Mouse (Mus musculus): ENCODE data around the gene Bend6. TPM values are rescaled to one million over a fixed set of nuclear protein-coding genes. Genes with fewer than 3 reads are reported as not detected.
A peak's percentile ranks its signal among the peaks of the same experiment; 100 is the strongest.
"Not testable (repeated sequence)": the region's sequence is repeated elsewhere in the genome, so short reads cannot be mapped to it uniquely, and the experiment has no call there.

Gene Bend6
- polyA plus RNA-seq, 1 experiment: 0.42 TPM

DNA sequence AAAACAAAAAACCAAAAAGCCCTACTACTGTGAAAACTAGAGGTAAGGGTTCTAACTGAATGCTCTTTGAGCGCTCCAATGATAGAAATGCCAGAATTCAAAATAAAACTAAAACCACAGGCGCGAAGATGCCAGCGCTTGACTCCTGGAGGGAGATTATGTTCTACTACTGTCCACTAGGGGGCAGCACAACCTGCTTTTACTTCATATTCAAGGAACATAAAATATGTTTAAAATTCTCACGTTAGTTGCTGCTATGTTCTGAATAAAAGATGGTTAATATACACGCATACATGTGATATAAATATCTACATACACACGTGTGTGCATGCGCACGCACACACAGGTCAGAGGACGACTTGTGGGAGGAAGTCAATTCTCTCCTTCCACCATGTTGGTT is 14.8 kb downstream of the Bend6 start:
- peaks cover 6% of the 10 kb centered on the region for H3K4me1 ChIP-seq (ENCODE audit: control insufficient read depth, insufficient read depth, low read length)
- H3K4me3 ChIP-seq (ENCODE audit: insufficient read depth, low read length): no peak overlapping the region
- no peak overlapping the region for H3K27ac ChIP-seq (ENCODE audit: insufficient read depth, low read depth, low read length)
- TF ChIP-seq CTCF (IDR thresholded peaks at IDR 0.05; ENCODE audit: low read depth, low read length): peak; percentile 57
- no peak for TF ChIP-seq POLR2A (IDR thresholded peaks at IDR 0.05; ENCODE audit: borderline replicate concordance, low read depth, low read length)

DNA sequence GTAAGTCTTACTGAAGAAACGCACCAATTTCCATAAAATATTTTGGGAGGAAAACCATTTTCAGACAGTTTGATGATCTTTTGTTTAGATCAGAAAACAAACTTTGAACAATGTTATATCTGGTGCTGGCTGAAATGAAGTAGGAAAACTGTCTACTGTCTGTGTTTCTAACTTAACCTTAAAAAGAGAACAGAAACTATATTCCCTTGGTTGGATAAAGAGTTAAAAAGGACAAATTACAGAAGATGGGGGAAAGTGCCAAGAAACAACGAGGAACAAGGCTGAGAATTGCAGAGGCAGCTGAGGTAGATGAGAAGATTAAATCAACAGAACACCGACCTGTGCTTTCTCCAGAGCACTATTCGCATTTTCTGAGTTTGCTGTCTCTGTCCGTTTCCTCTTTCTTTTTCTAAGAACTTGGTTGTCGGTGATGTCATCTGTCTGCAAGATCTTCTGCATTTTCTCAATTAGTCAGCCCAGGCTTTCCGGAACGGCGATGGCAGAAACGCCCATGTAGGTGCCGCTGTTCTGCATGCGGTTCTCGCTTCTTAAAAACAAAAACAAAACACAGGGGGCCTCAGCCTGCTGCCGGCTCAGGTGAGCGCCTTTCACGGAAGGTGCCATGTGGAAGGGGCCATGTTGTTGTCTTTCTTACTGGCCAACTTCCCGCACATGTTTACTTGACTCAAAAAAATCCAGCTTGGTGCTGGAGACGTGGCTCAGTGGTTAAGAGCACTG is 24.3 kb downstream of the Bend6 start:
- TF ChIP-seq CTCF (IDR thresholded peaks at IDR 0.05; ENCODE audit: low read depth, low read length) (no peak), POLR2A (IDR thresholded peaks at IDR 0.05; ENCODE audit: borderline replicate concordance, low read depth, low read length) (no peak)
- peaks cover 5% of the 10 kb centered on the region for H3K4me1 ChIP-seq (ENCODE audit: control insufficient read depth, insufficient read depth, low read length)
- H3K4me3 ChIP-seq (ENCODE audit: insufficient read depth, low read length): peak overlapping the region; percentile 52
- H3K27ac ChIP-seq (ENCODE audit: insufficient read depth, low read depth, low read length): peak overlapping the region; percentile 62

DNA sequence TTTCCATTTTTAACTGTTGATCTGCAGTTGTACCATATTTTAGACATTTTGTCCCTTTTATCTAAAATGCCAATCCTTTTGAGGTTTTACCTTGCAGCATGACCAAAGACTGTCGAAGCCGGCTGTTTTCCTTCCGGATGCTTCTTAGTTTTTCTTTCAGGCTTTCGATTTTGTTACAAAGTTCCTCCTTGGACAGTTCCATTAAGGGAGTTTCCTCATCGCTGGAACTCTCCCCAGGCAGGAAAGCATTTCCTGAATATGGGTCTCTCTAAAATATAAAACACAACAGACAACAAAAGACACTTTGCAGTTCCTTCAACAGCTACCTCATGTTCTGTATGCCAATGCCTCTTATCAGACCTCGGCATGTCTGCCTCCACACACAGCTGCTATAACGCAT is 29.4 kb downstream of the Bend6 start:
- Histone ChIP-seq H3K27ac (ENCODE audit: insufficient read depth, low read depth, low read length) (no peak overlapping the region), H3K4me1 (ENCODE audit: control insufficient read depth, insufficient read depth, low read length) (peaks cover 27% of the 10 kb centered on the region), H3K4me3 (ENCODE audit: insufficient read depth, low read length) (no peak overlapping the region)
- TF ChIP-seq CTCF (IDR thresholded peaks at IDR 0.05; ENCODE audit: low read depth, low read length): no peak
- TF ChIP-seq POLR2A (IDR thresholded peaks at IDR 0.05; ENCODE audit: borderline replicate concordance, low read depth, low read length): no peak

DNA sequence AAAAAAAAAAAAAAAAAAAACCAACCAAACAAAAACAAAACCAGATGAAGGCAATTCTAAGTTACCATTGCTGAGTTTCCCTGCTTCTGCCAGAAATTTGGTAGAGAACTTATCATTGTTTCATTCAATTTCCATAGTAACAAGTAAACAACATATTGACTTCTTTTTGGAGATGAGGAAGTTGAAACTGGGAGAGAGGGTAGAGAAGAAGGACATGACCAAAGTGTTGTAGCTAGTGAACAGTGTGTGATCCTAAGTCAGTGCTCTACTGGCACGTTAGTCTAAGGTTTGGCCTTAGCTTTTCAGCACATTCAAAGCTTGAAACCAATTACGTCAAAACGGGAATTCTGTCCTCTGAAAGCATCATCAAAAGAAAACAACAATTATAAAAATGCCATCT is 31.2 kb downstream of the Bend6 start:
- no peak for TF ChIP-seq POLR2A (IDR thresholded peaks at IDR 0.05; ENCODE audit: borderline replicate concordance, low read depth, low read length)
- TF ChIP-seq CTCF (IDR thresholded peaks at IDR 0.05; ENCODE audit: low read depth, low read length): no peak
- Histone ChIP-seq H3K27ac (ENCODE audit: insufficient read depth, low read depth, low read length) (no peak overlapping the region; the same call in 1 of the 2 replicates), H3K4me3 (ENCODE audit: insufficient read depth, low read length) (no peak overlapping the region), H3K4me1 (ENCODE audit: control insufficient read depth, insufficient read depth, low read length) (peaks cover 27% of the 10 kb centered on the region)

DNA sequence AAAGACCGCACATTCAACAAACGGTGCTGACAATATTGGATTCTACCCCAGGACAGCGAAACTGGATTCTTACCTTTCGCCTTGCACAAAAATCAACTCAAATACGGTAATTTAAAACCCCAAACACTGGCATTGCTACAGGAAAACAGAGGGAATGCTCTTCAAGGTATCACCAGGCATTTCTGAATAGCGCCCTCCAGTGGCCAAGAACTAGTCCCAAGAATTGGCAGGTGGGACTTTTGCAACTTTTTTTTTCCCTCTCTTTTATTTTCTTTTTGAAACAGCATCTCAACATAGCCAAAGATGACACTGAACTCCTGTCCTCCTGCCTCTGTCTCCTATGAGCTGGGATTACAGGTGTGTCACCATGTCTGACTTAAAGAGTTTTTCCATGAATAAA is 31.9 kb downstream of the Bend6 start:
- peak overlapping the region; percentile 63; the same call in 1 of the 2 replicates for H3K27ac ChIP-seq (ENCODE audit: insufficient read depth, low read depth, low read length)
- H3K4me3 ChIP-seq (ENCODE audit: insufficient read depth, low read length): no peak overlapping the region
- H3K4me1 ChIP-seq (ENCODE audit: control insufficient read depth, insufficient read depth, low read length): peaks cover 27% of the 10 kb centered on the region
- TF ChIP-seq POLR2A (IDR thresholded peaks at IDR 0.05; ENCODE audit: borderline replicate concordance, low read depth, low read length): no peak
- TF ChIP-seq CTCF (IDR thresholded peaks at IDR 0.05; ENCODE audit: low read depth, low read length): no peak

DNA sequence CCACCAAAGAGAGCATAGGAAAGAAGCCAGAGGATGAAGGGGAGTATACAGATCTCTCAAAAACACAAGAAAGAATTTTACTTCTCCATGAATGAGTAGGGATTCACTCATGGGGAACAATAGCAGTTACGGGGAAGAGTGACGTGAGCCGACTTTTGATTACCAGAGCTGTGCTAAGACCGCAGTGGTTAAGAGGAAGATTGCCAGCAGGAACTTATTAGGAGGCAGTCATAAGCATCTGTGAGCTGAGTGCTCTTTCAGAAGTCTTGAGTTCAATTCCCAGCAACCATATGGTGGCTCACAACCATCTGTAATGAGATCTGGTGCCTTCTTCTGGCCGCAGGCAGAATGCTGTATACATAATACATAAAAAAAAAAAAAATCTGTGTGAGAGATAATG is 34.1 kb downstream of the Bend6 start:
- no peak for TF ChIP-seq CTCF (IDR thresholded peaks at IDR 0.05; ENCODE audit: low read depth, low read length)
- H3K4me3 ChIP-seq (ENCODE audit: insufficient read depth, low read length): no peak overlapping the region
- no peak overlapping the region for H3K27ac ChIP-seq (ENCODE audit: insufficient read depth, low read depth, low read length)
- H3K4me1 ChIP-seq (ENCODE audit: control insufficient read depth, insufficient read depth, low read length): peaks cover 29% of the 10 kb centered on the region

DNA sequence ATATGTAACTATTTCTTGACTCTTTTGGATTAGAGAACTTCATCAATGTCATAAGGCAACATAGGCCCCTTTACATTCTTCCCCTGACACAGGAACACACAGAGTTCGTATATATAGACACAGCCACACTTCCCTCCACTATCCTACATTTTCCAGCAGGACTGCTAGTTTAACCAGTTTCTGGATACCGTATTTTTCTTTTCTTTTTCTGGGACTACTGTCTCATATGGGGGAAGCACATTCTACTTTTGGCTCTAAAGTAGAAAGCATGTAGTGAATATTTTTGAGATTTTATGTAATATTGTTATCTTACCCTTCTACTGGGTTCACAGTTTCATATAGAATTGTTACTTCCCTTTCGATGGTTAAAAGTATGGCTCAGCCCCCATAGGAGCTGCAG is 38.2 kb downstream of the Bend6 start:
- Histone ChIP-seq H3K4me1 (ENCODE audit: control insufficient read depth, insufficient read depth, low read length) (peaks cover 5% of the 10 kb centered on the region), H3K4me3 (ENCODE audit: insufficient read depth, low read length) (no peak overlapping the region), H3K27ac (ENCODE audit: insufficient read depth, low read depth, low read length) (no peak overlapping the region)
- TF ChIP-seq CTCF (IDR thresholded peaks at IDR 0.05; ENCODE audit: low read depth, low read length) (no peak), POLR2A (IDR thresholded peaks at IDR 0.05; ENCODE audit: borderline replicate concordance, low read depth, low read length) (no peak)

DNA sequence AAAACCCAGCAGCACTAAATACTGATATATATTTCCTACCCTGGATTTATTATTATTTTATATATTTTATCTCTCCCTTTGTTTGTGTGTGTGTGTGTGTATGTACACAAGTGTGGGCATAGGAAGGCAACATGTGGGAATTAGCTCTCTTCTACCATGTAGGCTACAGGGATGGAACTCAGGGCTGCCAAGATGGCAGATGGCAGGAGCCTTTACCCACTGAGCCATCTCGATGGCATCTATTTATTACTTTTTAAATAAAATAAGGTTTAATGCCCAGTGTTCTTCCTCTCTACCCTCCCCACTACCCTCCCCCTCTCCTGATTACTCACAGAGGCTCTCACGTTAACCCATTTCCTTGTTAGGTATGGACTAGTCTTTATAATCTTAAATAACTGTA is 38.6 kb downstream of the Bend6 start:
- H3K4me3 ChIP-seq (ENCODE audit: insufficient read depth, low read length): no peak overlapping the region
- peaks cover 5% of the 10 kb centered on the region for H3K4me1 ChIP-seq (ENCODE audit: control insufficient read depth, insufficient read depth, low read length)
- H3K27ac ChIP-seq (ENCODE audit: insufficient read depth, low read depth, low read length): no peak overlapping the region
- TF ChIP-seq CTCF (IDR thresholded peaks at IDR 0.05; ENCODE audit: low read depth, low read length) (no peak), POLR2A (IDR thresholded peaks at IDR 0.05; ENCODE audit: borderline replicate concordance, low read depth, low read length) (no peak)

DNA sequence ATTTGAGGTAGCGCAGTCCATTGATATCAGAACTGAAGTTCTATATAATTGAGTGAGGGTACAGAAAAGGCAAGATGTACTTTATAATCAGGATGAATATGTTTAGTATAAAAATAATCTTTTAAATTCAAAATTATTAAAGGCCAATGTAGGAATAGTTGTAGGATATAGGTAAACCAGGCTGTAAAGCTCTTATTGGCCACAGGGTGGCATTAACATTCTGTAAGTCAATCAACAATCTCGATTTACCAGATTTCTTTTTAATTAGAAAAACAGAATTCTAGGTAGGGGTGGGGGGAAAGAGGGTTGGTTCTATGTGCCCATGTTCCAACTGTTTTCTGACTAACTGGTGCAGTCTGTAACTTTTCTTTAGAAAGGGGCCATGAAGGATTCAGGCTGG is 60.8 kb downstream of the Bend6 start:
- H3K4me3 ChIP-seq (ENCODE audit: insufficient read depth, low read length): no peak overlapping the region
- H3K27ac ChIP-seq (ENCODE audit: insufficient read depth, low read depth, low read length): no peak overlapping the region
- TF ChIP-seq POLR2A (IDR thresholded peaks at IDR 0.05; ENCODE audit: borderline replicate concordance, low read depth, low read length): no peak
- no peak for TF ChIP-seq CTCF (IDR thresholded peaks at IDR 0.05; ENCODE audit: low read depth, low read length)
- no peaks in the 10 kb centered on the region for H3K4me1 ChIP-seq (ENCODE audit: control insufficient read depth, insufficient read depth, low read length)

DNA sequence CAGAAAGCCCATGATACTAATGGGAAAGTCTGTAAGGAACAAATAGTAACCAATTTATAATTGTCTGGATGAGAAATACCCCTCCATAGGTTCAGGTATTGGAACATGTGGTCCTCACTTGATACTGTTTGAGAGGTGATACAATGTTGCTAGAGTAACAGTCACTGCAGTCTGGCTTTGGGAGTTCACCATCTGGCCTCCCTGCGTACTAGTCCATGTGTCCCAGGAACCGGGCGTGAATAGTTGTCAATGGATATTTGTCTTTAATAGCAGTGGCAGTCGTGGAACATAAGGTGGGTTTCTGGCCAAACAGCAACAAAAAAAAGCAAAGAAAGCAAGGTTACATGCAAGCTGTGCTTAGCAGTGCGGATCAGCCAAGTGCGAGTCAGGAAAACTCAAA is 63.8 kb downstream of the Bend6 start:
- H3K4me3 ChIP-seq (ENCODE audit: insufficient read depth, low read length): no peak overlapping the region
- no peaks in the 10 kb centered on the region for H3K4me1 ChIP-seq (ENCODE audit: control insufficient read depth, insufficient read depth, low read length)
- no peak overlapping the region for H3K27ac ChIP-seq (ENCODE audit: insufficient read depth, low read depth, low read length)
- TF ChIP-seq CTCF (IDR thresholded peaks at IDR 0.05; ENCODE audit: low read depth, low read length) (no peak), POLR2A (IDR thresholded peaks at IDR 0.05; ENCODE audit: borderline replicate concordance, low read depth, low read length) (no peak)

DNA sequence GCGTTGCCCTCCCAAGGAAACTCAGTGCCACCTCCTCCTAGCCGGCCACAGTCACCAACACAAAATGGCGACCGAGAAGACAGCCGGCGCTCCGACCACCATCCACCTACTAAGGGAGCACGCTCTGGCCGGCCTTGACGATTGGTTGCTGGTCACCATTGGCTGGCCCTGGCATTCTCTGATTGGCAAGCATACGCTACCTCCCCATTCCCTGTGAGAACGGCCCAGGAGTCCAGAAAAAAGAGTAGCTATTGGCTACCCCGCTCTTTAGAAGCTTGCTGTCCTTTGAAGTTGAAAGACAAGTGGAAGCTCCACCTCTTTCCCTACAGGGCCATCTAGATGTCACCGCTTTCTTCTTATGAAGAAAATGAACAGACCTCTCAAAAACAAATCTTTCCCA is 68.7 kb downstream of the Bend6 start:
- H3K27ac ChIP-seq (ENCODE audit: insufficient read depth, low read depth, low read length); H3K4me1 ChIP-seq (ENCODE audit: control insufficient read depth, insufficient read depth, low read length); H3K4me3 ChIP-seq (ENCODE audit: insufficient read depth, low read length): not testable (repeated sequence)
